Mouse (Mus musculus): Measurements from ENCODE around the gene Camk2g. TPM values are rescaled to one million over a fixed set of nuclear protein-coding genes. Genes with fewer than 3 reads are reported as not detected.
A peak's percentile ranks its signal among the peaks of the same experiment; 100 is the strongest.

The Camk2g gene
- polyA plus RNA-seq, 1 experiment from 2014 or later: 36.5 TPM

DNA sequence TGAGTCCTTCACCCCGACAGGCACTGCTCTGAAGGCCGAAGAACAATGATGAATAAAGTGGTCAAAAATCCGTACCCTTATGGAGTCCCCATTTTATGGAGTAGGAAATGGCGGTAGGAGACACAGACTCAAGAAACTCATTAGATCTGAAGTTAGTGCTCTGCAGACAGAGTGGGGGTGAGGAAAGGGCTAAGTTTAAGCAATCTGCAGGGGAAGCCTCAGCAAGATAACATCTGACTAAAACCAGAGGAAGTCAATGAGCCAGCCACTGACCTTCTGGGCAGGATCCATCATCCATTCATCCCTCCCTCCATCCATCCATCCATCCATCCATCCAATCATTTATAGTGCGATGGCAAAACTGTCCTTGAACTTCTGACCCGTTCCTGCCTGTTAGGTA, 10.4 kb downstream of the Camk2g start:
- ATAC-seq (replicated peaks; ENCODE audit: low FRiP score, low read depth) (no peak), DNase-seq (ENCODE audit: low spot score) (no peak)
- Histone ChIP-seq H3K27me3 (ENCODE audit: insufficient read depth, low read length) (no peaks in the 10 kb centered on the region), H3K4me1 (replicated peaks; ENCODE audit: insufficient read depth, low read length) (peaks cover 11% of the 10 kb centered on the region), H3K27ac (no peak overlapping the region), H3K9ac (ENCODE audit: low read depth, low read length) (no peak overlapping the region), H3K9me3 (replicated peaks; ENCODE audit: low read length) (no peaks in the 10 kb centered on the region), H3K4me3 (replicated peaks; ENCODE audit: low read depth, low read length) (no peak overlapping the region), H3K4me2 (ENCODE audit: low read length) (no peak overlapping the region), H3K36me3 (ENCODE audit: insufficient read depth, low read length) (peaks cover 26% of the 10 kb centered on the region)
- TF ChIP-seq CTCF (IDR thresholded peaks at IDR 0.05; ENCODE audit: low read depth): no peak
- WGBS: 94% methylated on average over 6 of the region's 6 CpGs

DNA sequence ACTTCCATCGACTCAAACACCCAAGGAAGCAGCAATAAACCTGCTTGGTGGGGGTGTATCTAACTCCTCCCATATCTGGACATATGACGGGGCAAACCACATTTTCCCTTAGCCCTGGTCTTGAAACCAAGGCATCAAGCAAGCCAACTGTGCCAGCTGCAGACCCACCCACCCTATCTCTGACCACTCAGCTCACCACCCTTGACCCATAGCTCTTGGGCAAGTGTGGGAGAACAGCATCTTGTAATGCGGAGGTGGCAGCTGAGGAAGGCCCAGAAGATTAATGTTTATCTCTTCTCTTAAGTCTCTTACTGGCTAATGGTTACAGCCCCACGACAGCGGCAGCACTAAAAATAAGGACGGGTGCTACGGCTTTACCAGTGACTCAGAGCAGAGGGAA, 11.0 kb downstream of the Camk2g start:
- 78% methylated on average over 7 of the region's 7 CpGs for WGBS

DNA sequence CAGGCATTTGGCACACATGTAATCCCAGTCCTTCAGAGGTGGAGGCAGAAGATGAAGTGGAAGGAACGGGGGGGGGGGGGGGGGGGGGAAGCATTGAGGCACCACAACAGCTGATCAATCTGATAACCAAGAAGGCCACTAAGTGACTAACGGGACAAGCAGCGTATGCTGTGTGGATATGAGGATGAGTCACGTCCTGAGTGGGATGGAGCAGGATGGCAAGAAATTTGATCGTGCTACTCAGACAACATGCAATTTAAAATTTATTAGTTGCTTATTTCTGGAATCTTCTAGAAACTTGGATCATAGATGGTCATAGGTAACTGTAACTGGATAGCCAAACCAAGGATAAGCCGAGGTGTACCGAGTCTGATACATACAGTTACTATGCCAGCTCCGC, 13.7 kb downstream of the Camk2g start:
- no peak for DNase-seq (ENCODE audit: low spot score)

More for the DNA sequence above, 11.0 kb downstream of the Camk2g start:
- no peak for ATAC-seq (replicated peaks; ENCODE audit: low FRiP score, low read depth)
- Histone ChIP-seq H3K4me3 (replicated peaks; ENCODE audit: low read depth, low read length) (no peak overlapping the region), H3K9ac (ENCODE audit: low read depth, low read length) (no peak overlapping the region), H3K4me1 (replicated peaks; ENCODE audit: insufficient read depth, low read length) (peaks cover 11% of the 10 kb centered on the region), H3K27ac (no peak overlapping the region), H3K9me3 (replicated peaks; ENCODE audit: low read length) (no peaks in the 10 kb centered on the region), H3K36me3 (ENCODE audit: insufficient read depth, low read length) (peaks cover 26% of the 10 kb centered on the region), H3K27me3 (ENCODE audit: insufficient read depth, low read length) (no peaks in the 10 kb centered on the region), H3K4me2 (ENCODE audit: low read length) (no peak overlapping the region)
- no peak for TF ChIP-seq CTCF (IDR thresholded peaks at IDR 0.05; ENCODE audit: low read depth)
- no peak for DNase-seq (ENCODE audit: low spot score)

DNA sequence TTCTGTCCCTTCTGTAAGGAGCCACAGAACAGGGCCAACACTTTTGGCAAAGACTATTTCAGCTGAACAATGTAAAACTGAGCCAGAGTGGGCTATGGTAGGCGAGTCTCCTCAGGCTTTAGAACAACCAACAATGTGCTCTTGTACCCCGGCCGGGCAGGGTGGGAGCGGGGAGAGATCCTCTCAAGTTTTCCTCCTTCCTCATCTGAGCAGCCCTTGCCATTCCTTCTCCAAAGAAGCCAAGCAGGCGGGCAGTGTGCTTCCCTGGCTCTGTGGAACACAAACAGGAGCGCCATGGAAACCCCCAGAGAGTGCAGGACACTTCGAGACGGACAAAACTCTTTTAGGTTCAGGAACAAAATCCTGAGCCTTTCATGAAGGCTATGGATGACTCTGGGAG, 15.4 kb downstream of the Camk2g start:
- no peak for TF ChIP-seq CTCF (IDR thresholded peaks at IDR 0.05; ENCODE audit: low read depth)
- Histone ChIP-seq H3K4me1 (replicated peaks; ENCODE audit: insufficient read depth, low read length) (peaks cover 12% of the 10 kb centered on the region; the same call in 1 of the 2 replicates), H3K27ac (no peak overlapping the region), H3K27me3 (ENCODE audit: insufficient read depth, low read length) (no peaks in the 10 kb centered on the region), H3K4me3 (replicated peaks; ENCODE audit: low read depth, low read length) (no peak overlapping the region), H3K36me3 (ENCODE audit: insufficient read depth, low read length) (peaks cover 25% of the 10 kb centered on the region), H3K4me2 (ENCODE audit: low read length) (no peak overlapping the region), H3K9me3 (replicated peaks; ENCODE audit: low read length) (no peaks in the 10 kb centered on the region), H3K9ac (ENCODE audit: low read depth, low read length) (no peak overlapping the region)
- ATAC-seq (replicated peaks; ENCODE audit: low FRiP score, low read depth) (no peak), DNase-seq (ENCODE audit: low spot score) (no peak)
- 89% methylated on average over 8 of the region's 8 CpGs for WGBS

More for the DNA sequence above, 13.7 kb downstream of the Camk2g start:
- no peak overlapping the region for H3K9ac ChIP-seq (ENCODE audit: low read depth, low read length)
- WGBS: 84% methylated on average over 8 of the region's 8 CpGs
- H3K27me3 ChIP-seq (ENCODE audit: insufficient read depth, low read length): no peaks in the 10 kb centered on the region
- TF ChIP-seq CTCF (IDR thresholded peaks at IDR 0.05; ENCODE audit: low read depth): no peak
- no peak overlapping the region for H3K4me2 ChIP-seq (ENCODE audit: low read length)
- no peak overlapping the region for H3K27ac ChIP-seq
- peaks cover 28% of the 10 kb centered on the region for H3K36me3 ChIP-seq (ENCODE audit: insufficient read depth, low read length)
- ATAC-seq (replicated peaks; ENCODE audit: low FRiP score, low read depth): no peak
- H3K4me1 ChIP-seq (replicated peaks; ENCODE audit: insufficient read depth, low read length): peaks cover 7% of the 10 kb centered on the region; the same call in 1 of the 2 replicates
- no peak overlapping the region for H3K4me3 ChIP-seq (replicated peaks; ENCODE audit: low read depth, low read length)
- no peaks in the 10 kb centered on the region for H3K9me3 ChIP-seq (replicated peaks; ENCODE audit: low read length)

DNA sequence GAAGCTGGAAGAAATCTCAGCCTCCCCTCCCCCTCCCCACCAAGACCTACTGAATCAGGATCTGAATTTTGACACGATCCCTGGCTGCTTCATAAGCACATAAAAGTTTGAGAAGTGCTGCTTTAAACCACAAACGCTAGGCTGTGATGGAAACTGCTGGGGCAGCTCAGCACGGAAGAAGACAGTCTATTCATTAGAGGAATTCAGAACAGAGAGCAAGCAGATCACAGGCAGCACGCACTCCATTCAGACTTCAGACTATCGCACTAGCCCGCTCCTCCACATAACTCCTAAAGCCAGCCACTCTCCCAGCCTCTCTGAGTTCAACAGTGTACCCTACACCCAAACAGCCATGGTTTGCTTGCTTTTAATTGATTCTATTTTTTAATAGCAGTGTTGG, 18.2 kb downstream of the Camk2g start:
- Histone ChIP-seq H3K4me1 (replicated peaks; ENCODE audit: insufficient read depth, low read length) (peaks cover 12% of the 10 kb centered on the region; the same call in 1 of the 2 replicates), H3K4me3 (replicated peaks; ENCODE audit: low read depth, low read length) (no peak overlapping the region), H3K4me2 (ENCODE audit: low read length) (no peak overlapping the region), H3K27ac (peak overlapping the region; percentile 64; the same call in 1 of the 2 replicates), H3K9ac (ENCODE audit: low read depth, low read length) (no peak overlapping the region), H3K9me3 (replicated peaks; ENCODE audit: low read length) (no peaks in the 10 kb centered on the region), H3K27me3 (ENCODE audit: insufficient read depth, low read length) (no peaks in the 10 kb centered on the region), H3K36me3 (ENCODE audit: insufficient read depth, low read length) (peaks cover 19% of the 10 kb centered on the region)
- no peak for TF ChIP-seq CTCF (IDR thresholded peaks at IDR 0.05; ENCODE audit: low read depth)
- 24% methylated on average over 6 of the region's 6 CpGs for WGBS
- ATAC-seq (replicated peaks; ENCODE audit: low FRiP score, low read depth): no peak
- DNase-seq (ENCODE audit: low spot score): peak; percentile 42

DNA sequence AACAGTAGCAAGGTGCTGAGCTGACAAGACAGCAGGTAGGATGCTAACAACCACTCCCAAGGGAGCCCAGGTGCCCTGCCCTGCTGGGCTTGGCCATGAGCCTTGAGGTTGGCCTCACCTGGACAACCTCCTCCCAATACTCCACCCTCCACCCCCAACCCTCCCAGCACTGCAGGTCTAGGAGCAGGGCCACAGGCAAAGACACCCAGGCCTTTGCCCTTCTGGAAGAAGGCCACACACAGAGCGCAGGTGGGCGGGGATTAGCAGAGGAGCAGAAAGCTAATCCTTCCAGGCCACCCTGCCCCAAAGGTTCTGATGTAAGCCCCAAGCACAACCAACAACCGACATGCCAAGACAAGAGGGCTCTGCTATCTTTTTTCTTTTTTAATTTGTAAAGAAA, 20.5 kb downstream of the Camk2g start:
- Histone ChIP-seq H3K36me3 (ENCODE audit: insufficient read depth, low read length) (peaks cover 17% of the 10 kb centered on the region), H3K9ac (ENCODE audit: low read depth, low read length) (no peak overlapping the region), H3K27me3 (ENCODE audit: insufficient read depth, low read length) (no peaks in the 10 kb centered on the region), H3K4me3 (replicated peaks; ENCODE audit: low read depth, low read length) (no peak overlapping the region), H3K4me1 (replicated peaks; ENCODE audit: insufficient read depth, low read length) (peaks cover 12% of the 10 kb centered on the region; the same call in 1 of the 2 replicates), H3K27ac (no peak overlapping the region), H3K4me2 (ENCODE audit: low read length) (no peak overlapping the region), H3K9me3 (replicated peaks; ENCODE audit: low read length) (no peaks in the 10 kb centered on the region)
- no peak for DNase-seq (ENCODE audit: low spot score)
- 69% methylated on average over 3 of the region's 3 CpGs for WGBS
- no peak for TF ChIP-seq CTCF (IDR thresholded peaks at IDR 0.05; ENCODE audit: low read depth)
- ATAC-seq (replicated peaks; ENCODE audit: low FRiP score, low read depth): peak; percentile 29; the same call in 1 of the 2 replicates

DNA sequence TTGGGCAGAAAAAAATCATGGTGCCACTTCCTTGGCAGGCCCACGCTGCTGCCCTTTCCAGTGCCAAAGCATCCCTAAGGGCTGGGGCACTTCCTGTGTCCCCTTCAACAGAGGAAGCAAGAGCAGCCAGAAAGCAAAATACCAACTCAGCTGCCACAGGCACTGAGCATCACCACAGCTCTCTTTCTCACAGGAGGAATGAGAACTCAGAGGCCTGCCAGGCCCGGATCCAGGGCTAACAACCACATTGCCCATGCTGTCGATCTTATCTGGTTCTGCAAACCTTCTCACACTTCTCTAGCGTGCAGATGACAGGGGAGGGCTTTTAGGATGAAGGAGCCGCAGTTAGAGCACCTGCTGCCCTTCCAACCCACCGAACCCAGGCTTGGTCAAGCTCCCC, 21.1 kb downstream of the Camk2g start:
- no peak overlapping the region for H3K4me2 ChIP-seq (ENCODE audit: low read length)
- no peaks in the 10 kb centered on the region for H3K9me3 ChIP-seq (replicated peaks; ENCODE audit: low read length)
- no peak overlapping the region for H3K27ac ChIP-seq
- H3K4me1 ChIP-seq (replicated peaks; ENCODE audit: insufficient read depth, low read length): peaks cover 12% of the 10 kb centered on the region; the same call in 1 of the 2 replicates
- no peak overlapping the region for H3K4me3 ChIP-seq (replicated peaks; ENCODE audit: low read depth, low read length)
- DNase-seq (ENCODE audit: low spot score) (no peak), ATAC-seq (replicated peaks; ENCODE audit: low FRiP score, low read depth) (no peak)
- 74% methylated on average over 6 of the region's 6 CpGs for WGBS
- no peak overlapping the region for H3K9ac ChIP-seq (ENCODE audit: low read depth, low read length)
- no peak for TF ChIP-seq CTCF (IDR thresholded peaks at IDR 0.05; ENCODE audit: low read depth)
- no peaks in the 10 kb centered on the region for H3K27me3 ChIP-seq (ENCODE audit: insufficient read depth, low read length)
- H3K36me3 ChIP-seq (ENCODE audit: insufficient read depth, low read length): peaks cover 16% of the 10 kb centered on the region

Measured in kidney, postnatal 0 days (tissue).